Mouse (Mus musculus) stomach, postnatal 0 days (tissue): ENCODE measurements around the gene Tnn.

Experiments used
- CTCF ChIP-seq: IDR thresholded peaks from 2 replicates; pipeline ENCODE4 v1.5.1; 2016; ENCODE audit warnings: antibody characterized with exemption, low read depth, mild to moderate bottlenecking, moderate library complexity
- EP300 ChIP-seq: optimal IDR thresholded peaks from 2 replicates; pipeline ENCODE3; 2016; ENCODE audit warnings: antibody characterized with exemption

DNA sequence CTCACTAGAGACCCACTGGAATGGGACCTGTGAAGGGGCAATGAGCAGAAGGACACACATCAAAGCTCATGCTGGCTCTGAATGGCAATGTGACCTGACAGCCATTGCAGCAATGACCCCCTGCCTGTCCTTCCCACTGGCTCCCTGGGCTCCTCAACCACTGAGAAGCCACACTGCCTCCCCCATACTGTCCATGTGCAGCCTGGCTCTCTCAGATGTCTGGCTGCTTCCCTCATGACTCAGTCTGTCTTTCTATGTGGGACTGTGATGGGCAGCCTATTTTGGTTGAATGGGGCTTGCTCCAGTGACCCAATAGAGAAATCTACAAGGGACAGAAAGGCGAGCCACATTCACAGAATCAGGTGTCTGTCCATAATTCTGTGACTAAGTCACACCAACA, 70.7 kb downstream of the Tnn start:
- TF ChIP-seq EP300 (no peak), CTCF (no peak)
